Mouse (Mus musculus) adrenal gland, adult 18-20 months (tissue): ENCODE data around the gene Hpcal4. TPM values are rescaled to one million over a fixed set of nuclear protein-coding genes. Genes with fewer than 3 reads are reported as not detected.

Experiments used
- DNase-seq, 2 experiments: peaks; one replicate each; pipeline ENCODE4 v3.0.0; 2021 to 2022; ENCODE audit warnings: low spot score in 2 of 2
- total RNA-seq, 2 experiments: library from RNA; stranded (reverse); gene quantifications; 1 replicate in 1 of 2; 2 replicates in 1 of 2; pipeline ENCODE4 v1.2.3; 2021

Hpcal4 gene
- total RNA-seq, 2 experiments from 2014 or later, result 3.4 to 3.5 TPM

- DNase-seq, result no peak
Observed at GRCm38 (mm10) chr4:123237386-123238266, 54.6 kb downstream of the Hpcal4 start.

GRCm38 (mm10) chr4:123239361-123240203 lies 56.6 kb downstream of the Hpcal4 start:
- DNase-seq, result peak in 1 of 2 experiments; percentile 46

Other genes with a start within 250 kb of the Hpcal4 start
- gene Mfsd2a, start 222.0 kb upstream of the Hpcal4 start, total RNA-seq, result 10 to 100 TPM; 17.3 to 27.3 TPM
- 1 to 10 TPM; 2.2 to 2.9 TPM for gene Mycl, start 187.6 kb upstream of the Hpcal4 start, total RNA-seq
- 10 to 100 TPM; 18.2 to 19.7 TPM for gene Trit1, start 166.6 kb upstream of the Hpcal4 start, total RNA-seq
- gene Bmp8b, start 78.1 kb upstream of the Hpcal4 start, total RNA-seq, result under 1 TPM; 0.17 to 0.38 TPM
- gene Oxct2b, start 67.0 kb upstream of the Hpcal4 start, total RNA-seq, result not detected
- gene Ppie, start 43.3 kb upstream of the Hpcal4 start, total RNA-seq, result 10 to 100 TPM; 47.4 to 53.0 TPM
- 10 to 100 TPM; 46.6 to 52.5 TPM for gene Nt5c1a, start 18.3 kb downstream of the Hpcal4 start, total RNA-seq
- gene Heyl, start 50.3 kb downstream of the Hpcal4 start, total RNA-seq, result 10 to 100 TPM in 1 of 2 experiments, 1 to 10 TPM in 1; 4.7 to 11.3 TPM
- 10 to 100 TPM; 93.9 to 99.8 TPM for gene Pabpc4, start 79.1 kb downstream of the Hpcal4 start, total RNA-seq
- not detected for gene Oxct2a, start 140.4 kb downstream of the Hpcal4 start, total RNA-seq
- gene Bmp8a, start 160.0 kb downstream of the Hpcal4 start, total RNA-seq, result not detected